Mouse (Mus musculus): ENCODE data around the gene Nudt15.

Nudt15 gene

DNA sequence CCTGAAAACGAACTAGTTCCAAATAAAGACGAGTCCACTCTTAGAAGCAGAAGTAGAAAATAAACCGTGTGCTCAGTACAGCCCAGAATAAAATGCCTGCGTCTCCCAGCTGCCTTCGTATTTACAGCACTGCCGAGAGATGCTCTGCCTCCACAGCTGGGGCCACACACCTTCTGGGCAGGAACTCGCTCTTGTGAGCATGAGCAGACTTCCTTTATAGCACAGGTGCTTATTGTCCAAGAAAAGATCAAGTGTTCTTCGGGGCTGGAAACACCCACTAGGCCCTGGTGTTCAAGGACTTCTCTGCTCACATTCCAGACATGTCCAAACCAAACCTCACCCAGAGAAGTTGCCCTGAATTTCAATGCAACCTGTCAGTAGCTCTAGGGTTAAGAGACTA lies 77.4 kb downstream of the Nudt15 start:
- no peak for DNase-seq (ENCODE audit: low spot score)

GRCm38 (mm10) chr14:73469506-73469905 lies 78.5 kb downstream of the Nudt15 start:
- no peak for DNase-seq (ENCODE audit: low spot score)

Data from spleen, adult 12 weeks (tissue).